Mouse (Mus musculus): ENCODE results near the gene Pwwp2b. TPM values are rescaled to one million over a fixed set of nuclear protein-coding genes. Genes with fewer than 3 reads are reported as not detected.

The Pwwp2b gene
- polyA plus RNA-seq, 1 experiment from 2014 or later: 5.2 TPM

DNA sequence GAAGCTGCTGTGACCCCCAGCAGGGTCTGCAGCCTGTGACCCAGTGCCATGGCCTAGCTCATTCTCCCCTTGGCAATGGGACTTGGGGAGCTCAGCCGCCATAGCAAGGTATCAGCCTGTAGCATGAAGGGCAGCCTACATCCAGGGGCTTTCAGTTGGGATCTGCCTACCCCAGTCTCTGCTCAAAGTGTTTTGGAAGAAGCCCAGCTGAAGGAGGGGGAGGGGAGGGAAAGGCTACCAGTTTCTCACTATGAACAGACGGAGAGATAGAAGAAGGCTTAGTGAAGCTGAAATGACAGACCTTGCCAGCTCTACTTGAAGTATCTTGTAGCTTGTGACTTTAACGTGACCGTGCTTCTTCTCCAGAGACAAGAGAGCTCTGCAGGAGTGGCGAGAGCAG, 18.4 kb upstream of the Pwwp2b start:
- H3K36me3 ChIP-seq (replicated peaks): no peaks in the 10 kb centered on the region
- H3K4me2 ChIP-seq: no peak overlapping the region
- no peaks in the 10 kb centered on the region; the same call in 1 of the 2 replicates for H3K27me3 ChIP-seq (replicated peaks)
- ATAC-seq (replicated peaks): no peak
- no peak overlapping the region for H3K9ac ChIP-seq
- H3K9me3 ChIP-seq: no peaks in the 10 kb centered on the region
- WGBS: 81% methylated on average over 5 of the region's 5 CpGs
- peaks cover 11% of the 10 kb centered on the region for H3K4me1 ChIP-seq
- H3K27ac ChIP-seq: no peak overlapping the region
- H3K4me3 ChIP-seq: no peak overlapping the region

DNA sequence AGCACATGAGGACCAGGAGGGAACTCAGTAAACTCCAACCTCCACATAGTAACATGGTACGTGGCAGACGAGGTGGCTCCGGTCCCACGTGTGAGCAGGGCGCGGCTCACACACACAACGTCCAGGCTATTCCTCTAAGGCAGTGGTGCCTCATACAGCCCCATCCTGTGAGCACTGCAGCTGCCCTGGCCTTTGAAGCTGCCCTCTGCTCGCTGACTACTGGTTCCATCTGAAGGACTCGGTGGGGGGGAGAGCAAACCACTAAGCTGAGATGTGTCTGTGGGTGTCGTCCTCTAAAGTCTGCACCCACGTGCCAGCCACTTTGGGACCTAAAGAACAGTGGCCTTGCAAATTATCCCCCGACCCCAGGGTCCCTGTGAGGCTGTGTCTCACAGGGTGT, 18.0 kb upstream of the Pwwp2b start:
- H3K27ac ChIP-seq: no peak overlapping the region
- no peak for ATAC-seq (replicated peaks)
- H3K9me3 ChIP-seq: no peaks in the 10 kb centered on the region

DNA sequence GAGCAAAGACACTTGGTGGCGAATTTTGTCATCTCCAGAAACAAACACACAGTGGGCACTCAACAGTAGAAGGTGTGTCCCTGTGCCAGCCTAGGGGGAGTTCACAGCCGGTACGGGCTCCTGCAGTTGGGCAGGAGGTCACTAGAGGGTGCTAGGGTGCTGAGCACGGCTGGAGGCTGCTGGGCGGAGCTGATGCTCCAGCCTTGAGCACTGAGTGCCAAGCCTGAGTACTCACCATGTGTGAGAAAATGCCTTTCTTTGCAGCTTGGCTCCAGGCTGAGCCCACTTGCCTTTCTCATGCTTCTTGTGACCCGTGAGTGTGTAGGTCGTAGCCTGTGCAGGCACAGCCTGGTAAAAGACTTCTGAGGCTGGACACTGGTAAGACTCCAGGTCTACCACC, 14.6 kb upstream of the Pwwp2b start:
- Histone ChIP-seq H3K4me3 (no peak overlapping the region), H3K27me3 (replicated peaks) (no peaks in the 10 kb centered on the region; the same call in 1 of the 2 replicates), H3K4me1 (peaks cover 12% of the 10 kb centered on the region), H3K27ac (no peak overlapping the region), H3K9me3 (no peaks in the 10 kb centered on the region), H3K4me2 (no peak overlapping the region), H3K9ac (no peak overlapping the region), H3K36me3 (replicated peaks) (no peaks in the 10 kb centered on the region)
- peak; percentile 73 for ATAC-seq (replicated peaks)
- 2% methylated on average over 7 of the region's 7 CpGs for WGBS

More for the DNA sequence above, 18.0 kb upstream of the Pwwp2b start:
- 79% methylated on average over 12 of the region's 12 CpGs for WGBS
- no peaks in the 10 kb centered on the region; the same call in 1 of the 2 replicates for H3K27me3 ChIP-seq (replicated peaks)
- peaks cover 12% of the 10 kb centered on the region for H3K4me1 ChIP-seq
- H3K36me3 ChIP-seq (replicated peaks): no peaks in the 10 kb centered on the region
- no peak overlapping the region for H3K4me2 ChIP-seq
- H3K9ac ChIP-seq: no peak overlapping the region
- no peak overlapping the region for H3K4me3 ChIP-seq

DNA sequence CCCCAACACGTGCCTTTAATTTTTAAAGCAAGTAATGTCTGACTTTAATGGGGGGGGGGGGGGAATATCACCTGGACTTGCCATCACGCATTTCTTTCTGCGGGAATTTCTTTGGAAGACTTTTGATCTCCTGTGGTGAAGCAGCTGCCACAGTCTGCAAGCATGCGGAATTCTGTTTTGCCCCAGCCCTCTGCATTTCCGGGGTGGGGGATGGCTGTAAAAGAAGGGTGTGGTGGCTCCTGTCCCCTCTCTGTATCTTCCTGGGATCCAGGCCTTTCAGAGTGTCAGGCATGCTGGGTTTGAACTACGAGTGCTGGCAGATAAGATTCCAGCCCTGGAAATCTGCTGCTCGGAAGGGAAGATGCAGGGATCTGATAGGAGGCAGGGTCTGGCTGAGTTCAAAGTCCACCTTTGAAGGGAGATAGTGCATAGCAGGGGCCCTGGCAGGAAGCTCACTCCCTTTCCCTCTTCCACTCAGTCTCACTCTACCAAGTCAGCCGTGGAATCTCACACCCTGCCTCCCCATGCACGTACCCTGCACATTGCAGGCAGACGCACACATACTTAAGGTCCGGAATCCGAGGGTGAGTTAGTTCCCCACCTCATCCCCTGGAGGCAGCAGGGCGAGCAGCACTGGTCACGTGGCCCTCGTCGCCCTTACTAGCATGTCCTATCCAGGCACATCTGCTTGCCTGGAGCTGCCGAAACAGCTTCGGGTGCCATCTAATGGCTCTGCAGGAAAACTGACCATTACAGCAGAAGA, 13.7 kb upstream of the Pwwp2b start:
- no peak overlapping the region for H3K27ac ChIP-seq
- 14% methylated on average over 18 of the region's 18 CpGs for WGBS
- peaks cover 12% of the 10 kb centered on the region for H3K4me1 ChIP-seq
- H3K9ac ChIP-seq: peak overlapping the region; percentile 21; the same call in 1 of the 2 replicates
- H3K4me2 ChIP-seq: peak overlapping the region; percentile 41
- H3K27me3 ChIP-seq (replicated peaks): no peaks in the 10 kb centered on the region; the same call in 1 of the 2 replicates
- no peaks in the 10 kb centered on the region for H3K36me3 ChIP-seq (replicated peaks)
- no peak overlapping the region for H3K4me3 ChIP-seq
- peak; percentile 49; the same call in 1 of the 2 replicates for ATAC-seq (replicated peaks)
- no peaks in the 10 kb centered on the region for H3K9me3 ChIP-seq

DNA sequence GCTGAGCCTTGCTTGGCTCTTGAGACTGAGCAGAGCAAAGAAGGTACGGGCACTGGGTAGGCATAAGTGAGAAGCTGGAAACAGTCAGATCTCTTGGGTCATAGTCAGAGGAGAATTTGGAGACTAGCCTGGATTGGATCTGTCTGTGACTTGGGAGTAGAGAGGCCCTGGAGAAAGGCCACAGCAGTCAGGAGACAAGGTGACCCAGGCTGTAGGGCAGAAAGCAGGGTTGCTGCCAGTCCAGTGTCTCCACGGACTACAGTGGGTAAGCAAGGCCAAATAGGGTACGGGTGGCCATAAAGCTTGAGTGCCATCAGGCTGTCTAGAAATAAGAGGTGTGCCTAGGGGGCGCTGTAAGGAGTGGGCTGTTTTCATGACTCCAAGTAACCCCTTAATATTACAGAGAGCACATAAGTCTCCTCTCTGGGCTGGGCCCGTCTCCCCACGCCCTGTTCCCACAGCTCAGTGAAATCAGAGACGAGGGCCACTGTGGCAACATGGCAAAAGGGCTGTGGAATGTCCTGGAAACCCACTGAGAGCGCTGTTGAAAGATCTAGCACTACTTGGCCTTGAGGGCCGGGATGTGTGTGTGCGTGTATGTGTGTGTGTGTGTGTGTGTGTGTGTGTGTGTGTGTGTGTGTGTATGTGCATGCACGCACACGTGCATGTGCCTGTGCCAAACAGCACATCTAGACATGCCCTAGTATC, 12.5 kb upstream of the Pwwp2b start:
- WGBS: 86% methylated on average over 12 of the region's 12 CpGs
- no peak overlapping the region for H3K27ac ChIP-seq
- no peak overlapping the region for H3K4me2 ChIP-seq
- ATAC-seq (replicated peaks): no peak
- no peak overlapping the region for H3K4me3 ChIP-seq
- no peak overlapping the region for H3K9ac ChIP-seq
- no peaks in the 10 kb centered on the region for H3K9me3 ChIP-seq
- peaks cover 12% of the 10 kb centered on the region for H3K4me1 ChIP-seq
- H3K36me3 ChIP-seq (replicated peaks): no peaks in the 10 kb centered on the region
- H3K27me3 ChIP-seq (replicated peaks): no peaks in the 10 kb centered on the region; the same call in 1 of the 2 replicates

DNA sequence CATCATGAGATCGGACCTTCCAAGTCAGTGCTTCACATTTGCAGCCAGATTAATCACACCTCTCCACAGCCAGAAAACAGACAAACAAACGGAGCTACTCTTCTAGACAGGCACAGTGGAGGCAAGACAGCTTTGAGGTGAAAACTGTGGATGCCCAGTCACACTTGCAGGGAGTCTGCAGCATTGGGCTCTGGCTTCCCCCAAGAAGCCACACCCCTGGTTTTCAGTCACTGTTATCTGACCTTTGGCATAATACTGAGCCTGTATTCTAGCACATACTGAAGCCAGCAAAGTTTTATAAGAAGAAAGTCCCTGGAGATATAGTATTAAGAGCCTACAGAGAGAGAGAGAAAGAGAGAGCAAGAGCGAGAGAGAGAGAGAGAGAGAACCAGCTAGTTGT, 8.8 kb upstream of the Pwwp2b start:
- 76% methylated on average over 3 of the region's 3 CpGs for WGBS
- H3K4me3 ChIP-seq: no peak overlapping the region

DNA sequence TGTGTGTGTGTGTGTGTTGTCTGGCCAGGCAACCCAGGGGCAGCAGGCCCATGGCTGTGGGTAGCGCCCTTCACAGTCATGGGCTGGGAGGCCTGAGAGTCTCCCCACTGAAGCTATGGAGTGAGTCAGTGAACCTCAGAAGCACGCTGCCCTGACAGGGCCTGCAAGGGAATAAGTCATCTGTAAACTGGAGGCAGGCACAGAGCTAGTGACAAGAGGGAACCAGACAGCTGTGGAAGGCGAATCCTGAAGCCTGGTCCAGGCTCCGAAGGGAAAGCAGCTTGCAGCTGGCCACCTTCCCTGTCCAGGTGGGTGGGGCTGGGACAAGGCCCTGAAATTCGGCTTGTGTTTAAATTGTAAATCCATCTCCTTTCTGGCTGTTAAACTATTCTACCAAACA, 2.2 kb upstream of the Pwwp2b start:
- Histone ChIP-seq H3K4me3 (no peak overlapping the region), H3K27ac (no peak overlapping the region), H3K36me3 (replicated peaks) (no peaks in the 10 kb centered on the region), H3K27me3 (replicated peaks) (peaks cover 14% of the 10 kb centered on the region), H3K9ac (no peak overlapping the region), H3K4me2 (no peak overlapping the region), H3K4me1 (peaks cover 32% of the 10 kb centered on the region), H3K9me3 (no peaks in the 10 kb centered on the region)
- ATAC-seq (replicated peaks): no peak
- WGBS: 78% methylated on average over 5 of the region's 5 CpGs

More for the DNA sequence above, 8.8 kb upstream of the Pwwp2b start:
- ATAC-seq (replicated peaks): no peak
- no peaks in the 10 kb centered on the region for H3K27me3 ChIP-seq (replicated peaks)
- H3K27ac ChIP-seq: no peak overlapping the region
- no peaks in the 10 kb centered on the region for H3K9me3 ChIP-seq
- no peak overlapping the region for H3K4me2 ChIP-seq
- H3K4me1 ChIP-seq: peaks cover 5% of the 10 kb centered on the region
- H3K36me3 ChIP-seq (replicated peaks): no peaks in the 10 kb centered on the region
- H3K9ac ChIP-seq: no peak overlapping the region

DNA sequence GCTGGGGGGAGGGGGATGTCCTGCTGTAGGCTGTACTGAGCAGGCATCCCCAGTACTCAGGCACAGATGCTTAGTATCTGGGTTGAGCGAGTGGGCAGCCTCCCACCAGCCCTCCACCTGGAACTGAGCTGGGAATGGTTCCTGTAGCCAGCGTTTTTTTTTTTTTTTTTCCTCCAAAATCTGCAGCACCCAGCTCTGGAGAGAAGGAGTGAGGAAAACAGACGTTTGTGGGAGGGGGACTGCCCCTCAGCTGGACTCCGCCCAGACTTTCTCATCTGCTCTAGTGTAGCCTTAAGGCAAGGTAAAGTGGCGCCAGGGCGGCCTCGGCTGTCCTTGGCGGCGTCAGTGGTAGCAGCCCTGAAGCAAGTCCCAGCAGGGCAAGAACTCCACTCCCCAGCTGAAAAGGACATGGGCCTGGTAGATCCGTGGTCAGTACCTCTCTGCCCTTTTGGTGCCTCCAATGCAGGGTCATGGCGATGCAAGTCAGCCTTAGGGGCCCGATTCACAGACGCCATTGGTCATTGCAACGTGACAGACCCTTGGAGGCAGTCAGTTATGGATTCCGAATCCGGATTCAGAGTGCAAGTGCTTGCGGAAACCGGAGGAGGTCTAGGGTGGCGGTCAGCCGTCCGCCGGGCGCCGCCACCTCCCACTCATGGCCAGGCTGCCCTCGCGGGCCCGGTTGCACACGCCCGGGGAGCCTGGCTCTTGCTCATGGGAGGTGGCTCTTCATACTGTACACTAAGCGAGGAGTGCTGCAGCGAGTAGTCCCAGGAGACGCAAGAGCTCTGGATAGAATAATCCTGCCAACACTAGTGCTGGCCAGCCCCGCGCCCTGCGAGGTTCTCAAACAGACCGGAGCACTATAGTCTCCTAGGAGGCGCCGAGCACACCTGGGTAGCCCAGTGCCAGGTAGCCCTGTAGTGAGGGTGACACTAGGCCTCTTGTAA, 1.1 kb upstream of the Pwwp2b start:
- peak overlapping the region; percentile 75 for H3K9ac ChIP-seq
- H3K27ac ChIP-seq: no peak overlapping the region
- peak overlapping the region; percentile 99 for H3K4me2 ChIP-seq
- ATAC-seq (replicated peaks): peak; percentile 41; the same call in 1 of the 2 replicates
- peaks cover 14% of the 10 kb centered on the region for H3K27me3 ChIP-seq (replicated peaks)
- peak overlapping the region; percentile 61 for H3K4me3 ChIP-seq
- peaks cover 40% of the 10 kb centered on the region for H3K4me1 ChIP-seq
- H3K9me3 ChIP-seq: no peaks in the 10 kb centered on the region
- no peaks in the 10 kb centered on the region for H3K36me3 ChIP-seq (replicated peaks)
- 4% methylated on average over 38 of the region's 38 CpGs for WGBS

DNA sequence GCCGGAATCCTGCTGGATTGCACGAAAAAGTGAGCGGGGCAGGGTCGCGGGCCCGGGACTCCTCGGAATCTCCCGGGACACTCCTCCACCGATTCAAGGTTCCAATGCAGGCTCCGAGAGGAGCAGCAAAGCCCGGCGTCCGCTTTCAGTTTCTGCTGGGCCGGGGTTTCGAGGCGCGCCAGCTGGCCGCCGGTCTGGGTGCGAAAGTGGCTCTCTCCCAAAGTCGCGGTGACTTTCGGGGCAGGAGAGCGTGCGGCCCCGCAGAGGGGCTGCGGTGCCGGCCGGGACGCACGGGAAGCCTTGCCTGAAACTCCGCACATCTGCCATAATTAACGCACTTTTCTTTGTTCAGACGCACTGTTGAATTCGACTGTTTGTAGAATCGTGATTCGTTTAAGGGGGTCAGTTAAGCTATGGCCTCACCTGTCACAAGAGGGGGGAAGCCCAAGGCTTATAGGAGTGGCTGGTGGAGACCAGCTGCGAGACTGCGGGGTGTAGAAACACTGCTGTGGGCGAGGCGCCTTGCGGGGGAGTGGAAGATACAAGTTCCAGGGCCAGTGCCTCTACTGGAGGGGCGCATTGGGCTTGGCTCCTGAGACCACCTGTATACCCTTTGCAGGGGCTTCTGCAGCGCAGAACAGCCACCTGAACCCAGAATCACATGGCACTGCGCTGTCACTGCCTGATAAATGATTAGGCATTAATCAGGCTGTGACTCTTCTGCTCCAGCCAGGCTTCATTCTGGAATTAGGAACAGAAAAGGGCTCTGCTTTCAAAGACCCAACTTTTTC, 528 bp downstream of the Pwwp2b start:
- H3K36me3 ChIP-seq (replicated peaks): no peaks in the 10 kb centered on the region
- peak overlapping the region; percentile 99 for H3K4me2 ChIP-seq
- peak overlapping the region; percentile 61 for H3K4me3 ChIP-seq
- H3K27me3 ChIP-seq (replicated peaks): peaks cover 14% of the 10 kb centered on the region
- ATAC-seq (replicated peaks): peak; percentile 21; the same call in 1 of the 2 replicates
- H3K9me3 ChIP-seq: no peaks in the 10 kb centered on the region
- no peak overlapping the region; the same call in 1 of the 2 replicates for H3K27ac ChIP-seq
- H3K9ac ChIP-seq: peak overlapping the region; percentile 75
- whole genome bisulfite sequencing: under 1% methylated on average over 45 of the region's 45 CpGs
- H3K4me1 ChIP-seq: peaks cover 41% of the 10 kb centered on the region

DNA sequence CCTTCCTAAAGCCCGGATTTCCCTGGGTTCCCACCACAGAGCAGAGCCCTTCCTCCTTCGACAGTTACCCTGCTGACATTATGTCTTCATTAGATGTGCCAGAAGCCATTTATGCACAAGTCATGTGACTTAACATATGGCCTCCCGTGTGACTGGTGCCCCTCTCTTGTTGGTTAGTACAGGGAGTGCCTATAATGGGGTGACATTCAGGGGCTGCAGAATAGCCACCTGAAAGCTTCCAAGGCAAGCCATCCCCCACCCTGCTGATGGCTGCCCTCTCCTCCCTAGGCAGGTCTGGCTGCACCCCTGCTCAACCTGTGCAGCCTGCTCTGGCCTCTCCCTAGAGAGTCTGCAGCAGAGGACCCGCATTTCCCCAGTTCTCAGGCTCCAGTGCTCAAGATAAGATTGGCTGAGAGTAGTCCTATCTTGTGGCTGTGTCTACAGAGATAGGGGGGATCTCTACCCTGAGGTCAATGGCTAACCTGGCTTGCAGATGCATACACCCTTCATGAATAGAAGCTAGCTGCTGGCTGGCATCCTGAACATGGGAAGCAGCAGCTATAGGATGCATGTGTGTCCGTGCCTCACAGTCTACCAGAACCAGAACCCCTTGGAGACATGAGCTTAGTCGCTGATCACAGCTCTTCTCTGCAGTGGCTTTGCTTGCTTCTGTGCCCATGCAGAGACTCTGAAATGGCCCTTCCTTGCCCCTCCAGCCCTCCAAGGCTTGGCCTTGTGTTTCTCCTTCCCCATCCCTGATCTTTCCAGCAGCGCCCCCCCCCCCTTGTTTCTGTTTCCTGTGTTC, 1.3 kb downstream of the Pwwp2b start:
- Histone ChIP-seq H3K4me1 (peaks cover 41% of the 10 kb centered on the region), H3K9ac (no peak overlapping the region), H3K9me3 (no peaks in the 10 kb centered on the region), H3K36me3 (replicated peaks) (no peaks in the 10 kb centered on the region), H3K27me3 (replicated peaks) (peaks cover 14% of the 10 kb centered on the region), H3K4me2 (peak overlapping the region; percentile 99; the same call in 1 of the 2 replicates), H3K4me3 (peak overlapping the region; percentile 61), H3K27ac (no peak overlapping the region)
- WGBS: 34% methylated on average over 7 of the region's 7 CpGs
- ATAC-seq (replicated peaks): no peak

All from midbrain, embryonic 15.5 days (tissue).